Mouse (Mus musculus): ENCODE measurements around the gene Rccd1. TPM values are rescaled to one million over a fixed set of nuclear protein-coding genes. Genes with fewer than 3 reads are reported as not detected.

Rccd1 gene
- polyA plus RNA-seq, 1 experiment from 2014 or later = 13.9 TPM

DNA sequence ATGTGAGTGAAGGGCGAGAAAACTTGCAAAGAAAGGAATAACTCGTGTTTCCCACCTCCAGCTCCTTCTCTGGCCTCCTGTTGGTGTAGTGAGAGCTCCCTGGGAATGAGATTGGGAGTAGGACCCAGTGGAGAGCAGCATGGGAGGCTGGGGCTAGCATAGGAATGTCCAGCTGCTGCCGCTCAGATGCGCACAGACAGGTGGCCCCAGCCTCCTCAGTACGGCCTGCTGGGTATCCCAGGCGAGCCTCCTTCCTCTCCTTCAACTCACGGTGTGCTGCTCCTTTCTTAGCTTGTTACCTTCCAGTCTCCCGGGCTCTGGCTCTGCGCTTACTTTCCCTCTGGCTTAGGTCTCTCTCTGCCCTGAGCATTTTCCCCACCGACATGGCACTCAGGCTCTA, 44.2 kb downstream of the Rccd1 start:
- 80% methylated on average over 10 of the region's 10 CpGs for WGBS
- no peak overlapping the region for H3K27ac ChIP-seq
- H3K9ac ChIP-seq (replicated peaks) = no peak overlapping the region
- peaks cover 3% of the 10 kb centered on the region for H3K9me3 ChIP-seq
- H3K4me2 ChIP-seq = no peak overlapping the region
- no peak overlapping the region for H3K4me3 ChIP-seq (replicated peaks)
- H3K27me3 ChIP-seq = no peaks in the 10 kb centered on the region
- no peak for ATAC-seq (ENCODE audit: insufficient number of reproducible peaks, insufficient read depth, low FRiP score, low TSS enrichment, low read depth)
- peaks cover 76% of the 10 kb centered on the region for H3K36me3 ChIP-seq
- H3K4me1 ChIP-seq (replicated peaks) = no peaks in the 10 kb centered on the region

DNA sequence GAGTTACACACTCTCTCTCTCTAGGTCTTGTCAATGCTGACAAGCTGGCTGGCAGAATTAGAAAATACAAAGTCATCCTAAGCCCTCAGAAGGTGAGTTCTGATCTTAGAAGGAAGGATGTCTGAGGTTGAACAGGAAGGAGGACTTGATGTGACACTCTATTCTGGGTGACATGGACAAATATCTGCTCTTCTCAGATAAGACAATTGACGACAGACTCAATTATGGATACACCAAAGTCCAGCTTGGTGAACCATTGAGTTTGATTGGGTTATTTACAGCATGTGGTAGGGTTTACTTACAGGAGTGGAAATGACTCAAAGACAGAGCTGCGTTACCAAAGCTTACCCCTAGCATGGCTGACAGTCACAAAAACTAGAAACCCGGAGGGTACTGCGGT, 47.9 kb downstream of the Rccd1 start:
- ATAC-seq (ENCODE audit: insufficient number of reproducible peaks, insufficient read depth, low FRiP score, low TSS enrichment, low read depth) = no peak
- 93% methylated on average over 4 of the region's 4 CpGs for WGBS
- H3K27me3 ChIP-seq = no peaks in the 10 kb centered on the region

DNA sequence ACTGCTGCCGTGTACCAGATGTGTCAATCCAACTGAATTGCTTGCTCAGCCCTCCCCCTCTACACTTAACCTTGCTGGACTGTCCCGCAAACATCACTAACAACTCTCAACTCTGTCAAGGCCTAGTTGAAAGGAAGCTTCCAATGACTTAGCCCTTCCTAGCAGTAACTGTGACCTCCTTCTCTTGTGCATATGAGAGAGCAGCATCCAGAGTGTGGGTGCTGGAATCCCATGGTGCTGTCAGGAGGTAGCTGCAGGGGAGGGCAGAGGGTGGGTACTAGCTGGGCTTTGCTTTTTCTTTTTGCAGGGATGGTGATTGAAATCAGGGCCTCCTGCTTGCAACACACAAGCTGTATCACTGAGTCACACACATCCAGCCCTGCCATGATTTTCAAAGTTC, 50.8 kb downstream of the Rccd1 start:
- Histone ChIP-seq H3K27ac (no peak overlapping the region), H3K9me3 (peaks cover 17% of the 10 kb centered on the region), H3K4me3 (replicated peaks) (no peak overlapping the region), H3K4me1 (replicated peaks) (peaks cover 14% of the 10 kb centered on the region), H3K27me3 (no peaks in the 10 kb centered on the region), H3K4me2 (no peak overlapping the region), H3K9ac (replicated peaks) (no peak overlapping the region), H3K36me3 (peaks cover 58% of the 10 kb centered on the region)
- 90% methylated on average over 2 of the region's 2 CpGs for WGBS
- ATAC-seq (ENCODE audit: insufficient number of reproducible peaks, insufficient read depth, low FRiP score, low TSS enrichment, low read depth) = no peak

More for the DNA sequence above, 47.9 kb downstream of the Rccd1 start:
- no peak overlapping the region for H3K9ac ChIP-seq (replicated peaks)
- peaks cover 79% of the 10 kb centered on the region for H3K36me3 ChIP-seq
- H3K27ac ChIP-seq = no peak overlapping the region
- H3K4me2 ChIP-seq = no peak overlapping the region
- H3K4me3 ChIP-seq (replicated peaks) = no peak overlapping the region
- H3K4me1 ChIP-seq (replicated peaks) = no peaks in the 10 kb centered on the region
- H3K9me3 ChIP-seq = peaks cover 17% of the 10 kb centered on the region

DNA sequence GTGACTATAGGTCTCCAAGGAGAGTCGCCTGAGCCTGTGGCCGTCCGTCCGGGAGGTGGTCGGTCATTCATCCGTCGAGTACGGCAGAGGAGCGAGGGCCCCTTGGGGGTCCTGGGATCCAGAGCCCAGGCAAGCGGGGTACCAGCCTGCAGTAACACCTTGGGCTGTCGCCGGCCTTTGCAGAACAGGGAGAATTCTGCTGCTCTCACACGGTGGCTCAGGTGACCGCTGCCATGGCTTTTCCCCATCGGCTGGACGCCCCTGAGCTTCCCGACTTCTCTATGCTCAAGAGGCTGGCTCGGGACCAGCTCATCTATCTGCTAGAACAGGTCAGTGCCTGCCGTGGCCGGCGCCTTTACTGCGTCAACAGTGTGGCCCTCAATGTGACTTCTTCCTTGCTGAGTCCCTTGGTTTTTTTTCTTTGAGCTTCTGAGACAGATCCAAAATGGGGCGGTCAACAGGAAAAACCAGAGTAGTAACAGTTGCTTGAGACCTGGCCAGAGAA, 54.5 kb downstream of the Rccd1 start:
- Histone ChIP-seq H3K4me1 (replicated peaks) (peaks cover 14% of the 10 kb centered on the region), H3K4me3 (replicated peaks) (peak overlapping the region; percentile 75), H3K9ac (replicated peaks) (peak overlapping the region; percentile 74), H3K4me2 (peak overlapping the region; percentile 95), H3K27me3 (no peaks in the 10 kb centered on the region), H3K36me3 (peaks cover 47% of the 10 kb centered on the region), H3K27ac (no peak overlapping the region), H3K9me3 (peaks cover 11% of the 10 kb centered on the region)
- ATAC-seq (ENCODE audit: insufficient number of reproducible peaks, insufficient read depth, low FRiP score, low TSS enrichment, low read depth) = peak; percentile 29; the same call in 1 of the 2 replicates
- WGBS = under 1% methylated on average over 23 of the region's 23 CpGs

- peaks cover 14% of the 10 kb centered on the region for H3K4me1 ChIP-seq (replicated peaks)
- H3K36me3 ChIP-seq = peaks cover 47% of the 10 kb centered on the region
- peak within 1 kb of the TSS; percentile 95 for H3K4me2 ChIP-seq
- peak within 1 kb of the TSS; percentile 75 for H3K4me3 ChIP-seq (replicated peaks)
- peak within 1 kb of the TSS; percentile 47; the same call in 1 of the 2 replicates for H3K27ac ChIP-seq
- WGBS = 4% methylated on average over 21 of the region's 21 CpGs
- H3K9me3 ChIP-seq = peaks cover 4% of the 10 kb centered on the region
- H3K9ac ChIP-seq (replicated peaks) = peak within 1 kb of the TSS; percentile 74
- peak; percentile 82 for ATAC-seq (ENCODE audit: insufficient number of reproducible peaks, insufficient read depth, low FRiP score, low TSS enrichment, low read depth)
- H3K27me3 ChIP-seq = no peaks in the 10 kb centered on the region
Observed at GRCm38 (mm10) chr7:80268897-80269750, 55.1 kb downstream of the Rccd1 start, which contains the start of gene Vps33b. Gene Vps33b (plus strand): TSS chr7:80269649.

DNA sequence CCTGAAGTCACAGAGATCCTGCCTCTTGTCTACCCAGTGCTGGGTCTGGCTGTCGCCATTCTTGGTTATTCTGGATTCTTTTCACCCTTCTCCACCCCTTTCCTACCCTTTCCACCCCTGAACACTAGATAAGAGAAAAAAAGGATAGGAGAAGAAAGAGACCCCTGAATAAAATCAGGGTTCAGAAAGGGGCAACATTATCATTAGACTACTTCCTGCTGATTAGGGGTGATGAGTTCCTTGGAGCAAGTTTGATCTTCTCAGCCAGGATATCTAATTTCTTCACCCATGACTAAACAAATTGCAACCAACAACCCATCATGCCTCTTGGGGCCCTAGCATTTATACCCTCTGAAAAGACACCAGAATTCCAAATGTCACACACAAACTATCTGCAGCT, 56.5 kb downstream of the Rccd1 start:
- peaks cover 14% of the 10 kb centered on the region for H3K4me1 ChIP-seq (replicated peaks)
- no peak overlapping the region for H3K4me3 ChIP-seq (replicated peaks)
- no peak for ATAC-seq (ENCODE audit: insufficient number of reproducible peaks, insufficient read depth, low FRiP score, low TSS enrichment, low read depth)
- no peak overlapping the region for H3K27ac ChIP-seq
- H3K4me2 ChIP-seq = no peak overlapping the region
- WGBS = 86% methylated on average over 1 of the region's 1 CpGs
- H3K27me3 ChIP-seq = no peaks in the 10 kb centered on the region
- H3K36me3 ChIP-seq = peaks cover 42% of the 10 kb centered on the region
- no peaks in the 10 kb centered on the region for H3K9me3 ChIP-seq
- H3K9ac ChIP-seq (replicated peaks) = no peak overlapping the region

DNA sequence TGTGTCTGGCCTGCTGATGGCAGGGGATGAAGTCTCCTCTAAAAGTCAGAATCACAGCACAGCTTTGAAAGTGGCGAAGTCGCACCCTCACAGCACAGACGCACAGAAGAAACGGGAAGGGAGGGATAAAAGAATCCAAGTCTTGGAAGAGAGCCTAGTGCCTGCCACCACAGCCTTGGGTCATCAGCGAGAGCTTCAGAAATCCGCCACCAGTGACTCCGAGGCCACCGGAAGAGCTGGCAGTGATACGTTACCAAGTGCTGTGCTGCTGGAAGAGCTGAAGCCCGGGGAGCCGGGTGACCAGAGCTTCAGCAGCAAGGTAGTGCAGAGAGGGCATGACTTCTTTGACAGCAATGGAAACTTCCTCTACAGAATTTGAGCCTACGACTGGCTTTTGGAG, 59.6 kb downstream of the Rccd1 start:
- Histone ChIP-seq H3K9ac (replicated peaks) (no peak overlapping the region), H3K4me3 (replicated peaks) (no peak overlapping the region), H3K27ac (no peak overlapping the region), H3K36me3 (peaks cover 39% of the 10 kb centered on the region), H3K27me3 (no peaks in the 10 kb centered on the region), H3K4me1 (replicated peaks) (peaks cover 10% of the 10 kb centered on the region), H3K4me2 (no peak overlapping the region), H3K9me3 (no peaks in the 10 kb centered on the region)
- WGBS = 95% methylated on average over 12 of the region's 12 CpGs
- ATAC-seq (ENCODE audit: insufficient number of reproducible peaks, insufficient read depth, low FRiP score, low TSS enrichment, low read depth) = no peak

GRCm38 (mm10) chr7:80261372-80261990, 62.8 kb downstream of the Rccd1 start:
- H3K27ac ChIP-seq = peak overlapping the region; percentile 83
- H3K9ac ChIP-seq (replicated peaks) = peak overlapping the region; percentile 83
- WGBS = under 1% methylated on average over 32 of the region's 32 CpGs
- peak overlapping the region; percentile 87 for H3K4me3 ChIP-seq (replicated peaks)
- peaks cover 33% of the 10 kb centered on the region for H3K36me3 ChIP-seq
- peak overlapping the region; percentile 80 for H3K4me2 ChIP-seq
- ATAC-seq (ENCODE audit: insufficient number of reproducible peaks, insufficient read depth, low FRiP score, low TSS enrichment, low read depth) = peak; percentile 48
- H3K4me1 ChIP-seq (replicated peaks) = peaks cover 6% of the 10 kb centered on the region
- H3K27me3 ChIP-seq = peaks cover 18% of the 10 kb centered on the region
- H3K9me3 ChIP-seq = no peaks in the 10 kb centered on the region

DNA sequence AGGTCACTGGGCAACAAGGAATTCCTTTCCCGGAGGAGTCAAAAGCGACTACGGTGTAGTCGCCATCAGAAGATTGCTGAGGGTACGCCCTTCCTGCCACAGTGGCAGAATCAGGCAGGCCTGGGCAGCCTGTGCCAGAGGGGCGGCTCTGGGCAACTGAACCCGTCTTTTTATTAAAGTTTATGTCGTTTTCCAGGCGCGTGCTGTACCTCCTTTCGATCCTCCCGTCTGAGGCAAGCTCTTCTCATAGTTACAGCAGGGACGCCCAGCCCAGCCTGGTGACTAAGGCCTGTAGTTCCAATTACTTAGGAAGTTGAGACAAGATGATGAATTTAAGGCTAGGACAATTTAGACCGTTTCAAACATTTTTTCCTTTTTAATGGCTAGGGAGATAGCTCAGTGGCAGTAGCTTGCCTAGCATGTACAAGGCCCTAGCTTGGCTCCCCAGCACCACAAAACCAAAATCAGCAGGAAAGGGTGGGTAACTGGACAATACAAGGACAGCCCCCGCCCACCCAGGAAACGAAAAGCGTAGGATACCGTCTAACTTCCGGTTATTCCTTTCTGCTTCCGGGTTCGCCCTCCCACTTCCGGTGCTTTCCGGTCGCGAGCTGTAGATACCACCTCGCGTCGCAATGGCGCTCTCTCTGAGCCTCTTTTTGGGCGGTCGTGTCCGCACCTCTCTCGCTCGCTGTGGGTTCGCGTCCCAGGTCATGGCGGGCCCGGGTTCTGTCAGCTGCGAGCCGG, 63.5 kb downstream of the Rccd1 start, which contains the start of gene Ngrn:
Ngrn (plus strand) TSS at position 591 of the 747 bp plus-strand sequence.
- Histone ChIP-seq H3K27me3 (peaks cover 18% of the 10 kb centered on the region), H3K36me3 (peaks cover 26% of the 10 kb centered on the region), H3K9ac (replicated peaks) (peak within 1 kb of the TSS; percentile 83), H3K4me2 (peak within 1 kb of the TSS; percentile 80), H3K9me3 (no peaks in the 10 kb centered on the region), H3K4me3 (replicated peaks) (peak within 1 kb of the TSS; percentile 87), H3K4me1 (replicated peaks) (peaks cover 6% of the 10 kb centered on the region), H3K27ac (peak within 1 kb of the TSS; percentile 83)
- ATAC-seq (ENCODE audit: insufficient number of reproducible peaks, insufficient read depth, low FRiP score, low TSS enrichment, low read depth) = peak; percentile 74
- WGBS = 26% methylated on average over 40 of the region's 40 CpGs

DNA sequence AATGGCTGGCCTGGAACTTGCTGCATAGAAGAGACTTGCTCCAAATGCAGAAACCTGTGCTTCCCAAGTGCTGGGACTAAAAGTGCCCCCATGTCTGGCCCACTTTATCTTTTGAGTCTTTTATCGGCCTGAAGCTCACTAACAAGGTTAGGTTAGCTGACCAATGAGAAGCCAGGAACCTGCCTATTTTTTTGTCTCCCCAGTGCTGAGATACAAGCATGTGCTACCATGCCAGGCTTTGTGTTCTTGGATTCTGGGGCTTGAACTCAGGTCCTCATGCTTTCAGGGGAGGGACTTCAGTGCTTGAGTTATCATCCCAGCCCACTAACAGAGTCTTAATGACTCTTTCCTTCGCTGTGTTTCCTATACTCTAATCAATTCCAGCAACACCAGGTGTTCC, 66.5 kb downstream of the Rccd1 start:
- H3K4me3 ChIP-seq (replicated peaks) = no peak overlapping the region
- H3K4me2 ChIP-seq = no peak overlapping the region
- peaks cover 18% of the 10 kb centered on the region for H3K27me3 ChIP-seq
- WGBS = 48% methylated on average over 2 of the region's 2 CpGs
- H3K4me1 ChIP-seq (replicated peaks) = peaks cover 6% of the 10 kb centered on the region
- no peak for ATAC-seq (ENCODE audit: insufficient number of reproducible peaks, insufficient read depth, low FRiP score, low TSS enrichment, low read depth)
- no peak overlapping the region for H3K27ac ChIP-seq
- no peaks in the 10 kb centered on the region for H3K36me3 ChIP-seq
- H3K9me3 ChIP-seq = no peaks in the 10 kb centered on the region
- no peak overlapping the region for H3K9ac ChIP-seq (replicated peaks)

GRCm38 (mm10) chr7:80255981-80256380, 68.3 kb downstream of the Rccd1 start:
- WGBS = 74% methylated on average over 2 of the region's 2 CpGs
- no peak for ATAC-seq (ENCODE audit: insufficient number of reproducible peaks, insufficient read depth, low FRiP score, low TSS enrichment, low read depth)
- no peak overlapping the region for H3K27ac ChIP-seq

More at GRCm38 (mm10) chr7:80255981-80256380, 68.3 kb downstream of the Rccd1 start:
- H3K4me1 ChIP-seq (replicated peaks) = no peaks in the 10 kb centered on the region
- peaks cover 18% of the 10 kb centered on the region for H3K27me3 ChIP-seq
- no peak overlapping the region for H3K4me2 ChIP-seq
- no peak overlapping the region for H3K9ac ChIP-seq (replicated peaks)
- H3K36me3 ChIP-seq = no peaks in the 10 kb centered on the region
- no peaks in the 10 kb centered on the region for H3K9me3 ChIP-seq
- no peak overlapping the region for H3K4me3 ChIP-seq (replicated peaks)

Measured in limb, embryonic 12.5 days (tissue).